Mouse (Mus musculus) MEL (cell line): ENCODE results near the gene Art2b. TPM values are rescaled to one million over a fixed set of nuclear protein-coding genes. Genes with fewer than 3 reads are reported as not detected.

Experiments used
- DNase-seq: peaks from one replicate; pipeline ENCODE4 v3.0.0; 2011; ENCODE audit warnings: low read depth, low spot score
- H3K27ac ChIP-seq: 2 replicates; pipeline ENCODE4 v1.5.1; 2012; ENCODE audit warnings: low read depth, mild to moderate bottlenecking, control low read depth, low read length, moderate library complexity; ENCODE audit not compliant: control insufficient read depth
- H3K27me3 ChIP-seq, 2 experiments: fragments of 150-350 bp in 1 of 2; sonication (generic) in 1 of 2; 2 replicates each; pipeline ENCODE4 v1.6.1; 2012; ENCODE audit warnings: low read length in 2 of 2, mild to moderate bottlenecking in 2 of 2, improper control_type of control experiment in 1 of 2, moderate library complexity in 1 of 2; ENCODE audit not compliant: insufficient read depth in 2 of 2, control insufficient read depth in 1 of 2
- H3K36me3 ChIP-seq, 2 experiments: 2 replicates each; pipeline ENCODE4 v1.6.1; 2012 to 2014; ENCODE audit warnings: low read length in 2 of 2, improper control_type of control experiment in 1 of 2, inconsistent platforms in 1 of 2, mild to moderate bottlenecking in 1 of 2; ENCODE audit not compliant: insufficient read depth in 2 of 2, control insufficient read depth in 1 of 2
- H3K4me1 ChIP-seq, 2 experiments: fragments of 150-350 bp in 1 of 2; sonication (generic) in 1 of 2; 2 replicates each; pipeline ENCODE4 v1.6.1; 2012; ENCODE audit warnings: low read length in 2 of 2, improper control_type of control experiment in 1 of 2, mild to moderate bottlenecking in 1 of 2; ENCODE audit not compliant: insufficient read depth in 2 of 2, control insufficient read depth in 1 of 2
- H3K4me3 ChIP-seq, 2 experiments: fragments of 150-350 bp in 1 of 2; sonication (generic) in 1 of 2; 2 replicates each; pipeline ENCODE4 v1.5.1; 2012; ENCODE audit warnings: low read depth in 2 of 2, low read length in 2 of 2, mild to moderate bottlenecking in 2 of 2, moderate library complexity in 2 of 2, control low read depth in 1 of 2, improper control_type of control experiment in 1 of 2; ENCODE audit not compliant: control insufficient read depth in 1 of 2, insufficient read depth in 1 of 2
- H3K79me2 ChIP-seq: 2 replicates; pipeline ENCODE4 v1.6.1; 2012; ENCODE audit warnings: mild to moderate bottlenecking, low read length, moderate library complexity; ENCODE audit not compliant: control insufficient read depth, poor library complexity, insufficient read depth
- H3K9ac ChIP-seq: 2 replicates; pipeline ENCODE4 v1.6.1; 2012; ENCODE audit warnings: low read depth, mild to moderate bottlenecking, control low read depth, low read length, moderate library complexity; ENCODE audit not compliant: control insufficient read depth, poor library complexity, severe bottlenecking
- H3K9me3 ChIP-seq: fragments of 150-350 bp; sonication (generic); replicated peaks from 2 replicates; pipeline ENCODE4 v1.6.1; 2012; ENCODE audit warnings: mild to moderate bottlenecking, low read length, improper control_type of control experiment, moderate library complexity; ENCODE audit not compliant: insufficient read depth
- BHLHE40 ChIP-seq: IDR thresholded peaks from 2 replicates; pipeline ENCODE4 v1.6.1; 2012; ENCODE audit warnings: low read depth, mild to moderate bottlenecking, inconsistent platforms, low read length, improper control_type of control experiment, borderline replicate concordance
- CHD1 ChIP-seq: IDR thresholded peaks from 2 replicates; pipeline ENCODE4 v1.6.1; 2012; ENCODE audit warnings: low read depth, mild to moderate bottlenecking, inconsistent platforms, low read length, improper control_type of control experiment
- CHD2 ChIP-seq: IDR thresholded peaks from 2 replicates; pipeline ENCODE4 v1.6.1; 2011; ENCODE audit warnings: low read length, improper control_type of control experiment
- CTCF ChIP-seq, 3 experiments: IDR thresholded peaks in 2 of 3; conservative IDR thresholded peaks in 1 of 3; 2 replicates each; pipeline ENCODE4 v1.5.1; 2011 to 2012; ENCODE audit warnings: low read length in 3 of 3, low read depth in 2 of 3, mild to moderate bottlenecking in 2 of 3, improper control_type of control experiment in 1 of 3, inconsistent platforms in 1 of 3, mixed read lengths in 1 of 3, moderate library complexity in 1 of 3; ENCODE audit not compliant: control insufficient read depth in 1 of 3, insufficient read depth in 1 of 3, poor library complexity in 1 of 3, severe bottlenecking in 1 of 3
- ELF1 ChIP-seq: IDR thresholded peaks from 2 replicates; pipeline ENCODE4 v1.6.1; 2014; ENCODE audit warnings: low read depth, mild to moderate bottlenecking, inconsistent platforms, low read length, improper control_type of control experiment, moderate library complexity
- EP300 ChIP-seq, 2 experiments: IDR thresholded peaks; 2 replicates each; pipeline ENCODE4 v1.6.1; 2011; ENCODE audit warnings: improper control_type of control experiment in 2 of 2, low read length in 2 of 2, low read depth in 1 of 2, mild to moderate bottlenecking in 1 of 2
- ETS1 ChIP-seq: IDR thresholded peaks from 2 replicates; pipeline ENCODE4 v1.6.1; 2012; ENCODE audit warnings: low read depth, mild to moderate bottlenecking, inconsistent platforms, low read length, improper control_type of control experiment, moderate library complexity
- GATA1 ChIP-seq: IDR thresholded peaks from 2 replicates; pipeline ENCODE4 v1.6.1; 2011; ENCODE audit warnings: low read depth, low read length, improper control_type of control experiment
- HCFC1 ChIP-seq: IDR thresholded peaks from 2 replicates; pipeline ENCODE4 v1.6.1; 2012; ENCODE audit warnings: low read depth, mild to moderate bottlenecking, inconsistent platforms, low read length, improper control_type of control experiment, moderate library complexity
- KAT2A ChIP-seq: conservative IDR thresholded peaks from 2 replicates; pipeline ENCODE4 v1.6.1; 2012; ENCODE audit warnings: low read depth, low read length, improper control_type of control experiment, inconsistent platforms
- MAX ChIP-seq: IDR thresholded peaks from 2 replicates; pipeline ENCODE4 v1.6.1; 2011; ENCODE audit warnings: low read length, improper control_type of control experiment
- MAZ ChIP-seq: IDR thresholded peaks from 2 replicates; pipeline ENCODE4 v1.6.1; 2012; ENCODE audit warnings: low read depth, mild to moderate bottlenecking, inconsistent platforms, low read length, improper control_type of control experiment
- MEF2A ChIP-seq: IDR thresholded peaks from 2 replicates; pipeline ENCODE4 v1.6.1; 2014; ENCODE audit warnings: low read depth, mild to moderate bottlenecking, inconsistent platforms, low read length, improper control_type of control experiment; ENCODE audit not compliant: poor library complexity, insufficient replicate concordance, severe bottlenecking; ENCODE audit errors: extremely low read depth
- MXI1 ChIP-seq: IDR thresholded peaks from 2 replicates; pipeline ENCODE4 v1.6.1; 2011; ENCODE audit warnings: mild to moderate bottlenecking, low read depth, low read length, improper control_type of control experiment
- MYB ChIP-seq: IDR thresholded peaks from 2 replicates; pipeline ENCODE4 v1.6.1; 2011; ENCODE audit warnings: mild to moderate bottlenecking, low read depth, low read length, improper control_type of control experiment
- MYC ChIP-seq: IDR thresholded peaks from 2 replicates; pipeline ENCODE4 v1.6.1; 2011; ENCODE audit warnings: low read depth, mild to moderate bottlenecking, low read length, improper control_type of control experiment, moderate library complexity
- NRF1 ChIP-seq: IDR thresholded peaks from 2 replicates; pipeline ENCODE4 v1.6.1; 2014; ENCODE audit warnings: low read depth, mild to moderate bottlenecking, inconsistent platforms, low read length, improper control_type of control experiment, moderate library complexity; ENCODE audit not compliant: poor library complexity, insufficient read depth, severe bottlenecking
- POLR2AphosphoS2 ChIP-seq: IDR thresholded peaks from 2 replicates; pipeline ENCODE4 v1.6.1; 2011; ENCODE audit warnings: low read length, improper control_type of control experiment
- RAD21 ChIP-seq: IDR thresholded peaks from 2 replicates; pipeline ENCODE4 v1.6.1; 2011; ENCODE audit warnings: mild to moderate bottlenecking, low read depth, low read length, improper control_type of control experiment
- RCOR1 ChIP-seq: IDR thresholded peaks from 2 replicates; pipeline ENCODE4 v1.6.1; 2012; ENCODE audit warnings: low read depth, mild to moderate bottlenecking, inconsistent platforms, low read length, improper control_type of control experiment
- SIN3A ChIP-seq: IDR thresholded peaks from 2 replicates; pipeline ENCODE4 v1.6.1; 2012; ENCODE audit warnings: low read length, improper control_type of control experiment, inconsistent platforms
- TAL1 ChIP-seq: IDR thresholded peaks from 2 replicates; pipeline ENCODE4 v1.6.1; 2012; ENCODE audit warnings: mild to moderate bottlenecking, inconsistent platforms, low read length, moderate library complexity, mixed read lengths
- TCF12 ChIP-seq: IDR thresholded peaks from 2 replicates; pipeline ENCODE4 v1.6.1; 2014; ENCODE audit warnings: low read depth, mild to moderate bottlenecking, inconsistent platforms, low read length, improper control_type of control experiment, moderate library complexity
- USF1 ChIP-seq: IDR thresholded peaks from 2 replicates; pipeline ENCODE4 v1.6.1; 2014; ENCODE audit warnings: low read depth, mild to moderate bottlenecking, inconsistent platforms, low read length, improper control_type of control experiment, moderate library complexity
- ZKSCAN1 ChIP-seq: IDR thresholded peaks from 2 replicates; pipeline ENCODE4 v1.6.1; 2012; ENCODE audit warnings: low read depth, mild to moderate bottlenecking, inconsistent platforms, low read length, improper control_type of control experiment, moderate library complexity
- ZNF384 ChIP-seq: IDR thresholded peaks from 2 replicates; pipeline ENCODE4 v1.6.1; 2012; ENCODE audit warnings: low read depth, mild to moderate bottlenecking, inconsistent platforms, low read length, improper control_type of control experiment
- polyA plus RNA-seq, 2 experiments: library from polyadenylated mRNA; stranded (reverse) in 1 of 2; unstranded in 1 of 2; fragments of >175 nt in 1 of 2; fragments of >200 nt in 1 of 2; gene quantifications; 2 replicates each; pipeline versions ENCODE4 v1.2.1 to v1.2.4; 2012; ENCODE audit warnings: low replicate concordance in 2 of 2, low read depth in 1 of 2; ENCODE audit not compliant: insufficient read length in 2 of 2, insufficient read depth in 1 of 2, missing spikeins in 1 of 2
- total RNA-seq: library from RNA; depleted of rRNA; stranded (reverse); fragments of 300-350 nt; gene quantifications from 2 replicates; pipeline ENCODE4 v1.2.3, GENCODE M21; 2012

Gene Art2b
- total and polyA plus RNA-seq, 3 experiments, result not detected

- TF ChIP-seq MAX, result no peak
- TF ChIP-seq EP300 (IDR thresholded peaks at IDR 0.05; ENCODE audit: low read depth in 1 of 2, low read length in 2 of 2), result no peak
- TF ChIP-seq MAZ, result no peak
- TF ChIP-seq MEF2A, result no peak
- TF ChIP-seq POLR2AphosphoS2, result no peak
- TF ChIP-seq ZKSCAN1, result no peak
- no peak for TF ChIP-seq ELF1
- no peak for TF ChIP-seq CTCF (IDR thresholded peaks at IDR 0.05 in 2 of 3, conservative IDR thresholded peaks at IDR 0.05 in 1 of 3; ENCODE audit: control insufficient read depth in 1 of 3, insufficient read depth in 1 of 3, low read depth in 2 of 3, low read length in 3 of 3, poor library complexity in 1 of 3, severe bottlenecking in 1 of 3)
- TF ChIP-seq NRF1, result no peak
- no peak for TF ChIP-seq RCOR1
- TF ChIP-seq MYC, result no peak
- TF ChIP-seq KAT2A, result no peak
- TF ChIP-seq TAL1, result no peak
- TF ChIP-seq HCFC1, result no peak
- TF ChIP-seq ZNF384, result no peak
- no peak for TF ChIP-seq MYB
- TF ChIP-seq, all 39 proteins: peak for 0
- Histone ChIP-seq H3K36me3 (no peaks in the 10 kb centered on the region), H3K27ac (no peak overlapping the region)
Measured at GRCm38 (mm10) chr7:101607845-101608244, 22.4 kb upstream of the Art2b start.

GRCm38 (mm10) chr7:101600406-101600805 lies 15.0 kb upstream of the Art2b start:
- no peak overlapping the region for H3K4me3 ChIP-seq
- TF ChIP-seq ZNF384 (no peak), CHD1 (no peak), MXI1 (no peak), BHLHE40 (no peak), CHD2 (no peak), ELF1 (no peak), RCOR1 (no peak), SIN3A (no peak), HCFC1 (no peak), ZKSCAN1 (no peak), NRF1 (no peak), MYC (no peak), TCF12 (no peak), RAD21 (no peak), GATA1 (no peak), ETS1 (no peak), CTCF (IDR thresholded peaks at IDR 0.05 in 2 of 3, conservative IDR thresholded peaks at IDR 0.05 in 1 of 3; ENCODE audit: control insufficient read depth in 1 of 3, insufficient read depth in 1 of 3, low read depth in 2 of 3, low read length in 3 of 3, poor library complexity in 1 of 3, severe bottlenecking in 1 of 3) (no peak), USF1 (no peak)
- DNase-seq, result no peak
- H3K9me3 ChIP-seq, result no peaks in the 10 kb centered on the region
- H3K36me3 ChIP-seq, result no peaks in the 10 kb centered on the region
- no peak overlapping the region for H3K27ac ChIP-seq
- H3K27me3 ChIP-seq, result peaks cover 1 to 6% of the 10 kb centered on the region in 2 experiments; a peak in 3 of 4 replicates
- H3K79me2 ChIP-seq, result no peaks in the 10 kb centered on the region
- H3K9ac ChIP-seq, result no peak overlapping the region
- no peaks in the 10 kb centered on the region for H3K4me1 ChIP-seq

More at GRCm38 (mm10) chr7:101607845-101608244, 22.4 kb upstream of the Art2b start:
- no peaks in the 10 kb centered on the region for H3K79me2 ChIP-seq
- H3K9me3 ChIP-seq, result no peaks in the 10 kb centered on the region
- H3K27me3 ChIP-seq, result peaks cover 3 to 6% of the 10 kb centered on the region in 2 experiments; a peak in 3 of 4 replicates
- no peak overlapping the region for H3K9ac ChIP-seq
- no peaks in the 10 kb centered on the region for H3K4me1 ChIP-seq
- H3K4me3 ChIP-seq, result no peak overlapping the region
- DNase-seq, result no peak
